Mouse (Mus musculus) layer of hippocampus, adult 18-20 months (tissue): ENCODE results near the gene Pcdh8. TPM values are rescaled to one million over a fixed set of nuclear protein-coding genes. Genes with fewer than 3 reads are reported as not detected.

Source experiments
- DNase-seq, 2 experiments: peaks; one replicate each; pipeline ENCODE4 v3.0.0; 2022; ENCODE audit warnings: low spot score in 2 of 2
- microRNA-seq, 2 experiments: library from miRNA; unstranded; fragments of <30 nt; microRNA quantifications; one replicate each; pipeline ENCODE4 v1.2.0; 2021
- total RNA-seq, 2 experiments: library from RNA; stranded (reverse); gene quantifications; 2 replicates each; pipeline ENCODE4 v1.2.3; 2021

Gene Pcdh8
- total RNA-seq, 2 experiments from 2014 or later: 86.8 to 88.3 TPM

GRCm38 (mm10) chr14:79754601-79755222, 16.4 kb downstream of the Pcdh8 start:
- no peak for DNase-seq

GRCm38 (mm10) chr14:79754157-79754556, 17.0 kb downstream of the Pcdh8 start:
- no peak for DNase-seq

GRCm38 (mm10) chr14:79753733-79754132, 17.4 kb downstream of the Pcdh8 start:
- DNase-seq: no peak

- no peak for DNase-seq
Observed at GRCm38 (mm10) chr14:79740515-79740914, 30.6 kb downstream of the Pcdh8 start.

GRCm38 (mm10) chr14:79738441-79738840, 32.7 kb downstream of the Pcdh8 start:
- DNase-seq: no peak

GRCm38 (mm10) chr14:79737642-79738379, 33.3 kb downstream of the Pcdh8 start:
- peak in 1 of 2 experiments; percentile 28 for DNase-seq

- DNase-seq: no peak
Observed at GRCm38 (mm10) chr14:79736781-79737180, 34.3 kb downstream of the Pcdh8 start.

- no peak for DNase-seq
Observed at GRCm38 (mm10) chr14:79733501-79733900, 37.6 kb downstream of the Pcdh8 start.

GRCm38 (mm10) chr14:79728811-79729210, 42.3 kb downstream of the Pcdh8 start:
- no peak for DNase-seq

GRCm38 (mm10) chr14:79724002-79724681, 47.0 kb downstream of the Pcdh8 start:
- DNase-seq: peak; percentile 51 to 84

GRCm38 (mm10) chr14:79722228-79722627, 48.9 kb downstream of the Pcdh8 start:
- DNase-seq: peak; percentile 49 to 80

Small RNA genes within 50 kb of the gene (microRNA-seq; reads per million reads assigned to microRNA genes)
- gene Mir759: 0 reads per million in 2 experiments

Other genes with a start within 250 kb of the Pcdh8 start
- gene Sugt1, start 183.6 kb downstream of the Pcdh8 start, total RNA-seq: 10 to 100 TPM; 89.7 to 93.8 TPM
- 1 to 10 TPM; 1.0 to 1.7 TPM for gene Cnmd, start 109.1 kb downstream of the Pcdh8 start, total RNA-seq
- 1 to 10 TPM; 2.1 to 2.5 TPM for gene Olfm4, start 212.8 kb upstream of the Pcdh8 start, total RNA-seq